Mouse (Mus musculus): ENCODE results near the gene Abcb10. TPM values are rescaled to one million over a fixed set of nuclear protein-coding genes. Genes with fewer than 3 reads are reported as not detected.

Gene Abcb10
- 2.2 TPM for total RNA-seq (2023)

DNA sequence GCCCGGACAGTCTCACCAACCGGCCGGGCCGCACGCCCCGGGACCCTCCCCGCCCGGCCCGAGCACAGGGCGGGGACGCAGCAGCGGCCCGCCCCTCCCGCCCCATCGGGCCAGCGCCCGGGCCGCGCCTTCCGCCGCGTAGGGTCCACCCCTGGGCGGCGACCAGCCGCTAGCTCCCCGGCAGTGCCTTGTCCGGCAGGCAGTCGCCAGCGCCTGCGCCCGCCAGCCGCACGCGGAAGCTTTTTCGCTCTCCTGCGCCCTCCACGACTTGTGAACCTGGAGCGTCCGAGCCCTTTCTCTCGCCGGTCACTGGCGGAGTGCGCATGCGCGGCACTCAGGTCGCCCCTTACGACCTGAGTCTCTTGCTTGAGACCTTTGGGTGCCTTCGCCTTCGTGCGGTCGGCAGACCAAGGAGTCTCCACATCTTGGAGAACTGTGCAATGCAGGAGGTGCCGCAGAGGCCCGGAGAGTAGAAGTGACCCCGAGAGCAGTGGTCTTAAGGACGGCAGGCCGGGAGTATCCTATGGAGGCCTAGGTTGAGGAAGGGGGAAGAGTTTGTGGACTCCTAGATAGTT lies at the start of gene Abcb10:
Gene Abcb10, minus strand, starts transcription at position 297 of the 575 bp plus-strand sequence.

DNA sequence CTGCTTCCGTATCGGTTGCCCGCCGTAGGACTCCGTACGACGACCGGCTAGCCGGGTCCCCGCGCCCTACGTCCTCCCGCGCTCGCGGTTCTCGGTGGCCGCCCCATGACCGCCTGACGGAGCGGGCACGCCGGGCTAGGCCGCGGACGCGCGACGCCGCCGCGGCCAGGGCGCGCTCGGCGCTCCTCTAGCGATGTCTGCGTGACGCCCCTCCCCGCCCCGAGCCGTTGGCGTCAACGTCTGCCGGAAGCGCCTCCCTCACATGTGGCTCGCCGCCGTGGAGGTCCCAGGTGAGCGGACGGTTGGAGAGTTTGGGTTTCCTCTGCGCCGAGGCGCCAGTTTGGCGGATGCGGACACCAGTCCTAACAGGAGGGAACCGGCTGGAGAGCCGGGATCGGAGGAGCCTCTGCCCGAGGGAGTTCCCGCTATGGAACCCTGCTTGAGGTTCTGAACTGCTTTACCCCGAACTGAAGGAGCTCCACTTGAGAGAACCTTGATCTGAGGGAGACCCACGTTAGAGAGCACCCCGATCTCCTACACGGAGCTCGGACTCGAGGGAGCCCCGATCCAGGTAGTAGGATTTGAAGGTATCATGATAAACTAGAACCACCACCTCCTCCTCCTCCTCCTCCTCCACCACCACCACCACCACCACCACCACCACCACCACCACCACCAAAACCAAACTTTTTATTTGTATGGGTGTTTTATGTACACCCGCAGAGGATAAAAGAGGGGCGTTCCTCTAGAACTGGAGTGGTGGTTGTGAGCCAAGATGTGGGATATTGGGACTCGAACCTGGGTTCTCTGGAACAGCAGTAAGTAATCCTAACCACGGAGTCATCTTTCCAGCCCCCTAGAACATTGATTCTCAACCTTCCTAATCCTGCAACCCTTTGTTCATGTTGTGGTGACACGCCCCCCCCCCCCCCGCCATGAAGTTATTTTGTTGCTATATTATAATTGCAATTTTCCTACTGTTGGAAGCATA lies 38.6 kb upstream of the Abcb10 start, which contains the start of the genes Taf5l and Urb2:
Gene Taf5l, minus strand, starts transcription at position 161 of the 991 bp plus-strand sequence.
Gene Urb2, plus strand, starts transcription at position 272 of the 991 bp plus-strand sequence.

DNA sequence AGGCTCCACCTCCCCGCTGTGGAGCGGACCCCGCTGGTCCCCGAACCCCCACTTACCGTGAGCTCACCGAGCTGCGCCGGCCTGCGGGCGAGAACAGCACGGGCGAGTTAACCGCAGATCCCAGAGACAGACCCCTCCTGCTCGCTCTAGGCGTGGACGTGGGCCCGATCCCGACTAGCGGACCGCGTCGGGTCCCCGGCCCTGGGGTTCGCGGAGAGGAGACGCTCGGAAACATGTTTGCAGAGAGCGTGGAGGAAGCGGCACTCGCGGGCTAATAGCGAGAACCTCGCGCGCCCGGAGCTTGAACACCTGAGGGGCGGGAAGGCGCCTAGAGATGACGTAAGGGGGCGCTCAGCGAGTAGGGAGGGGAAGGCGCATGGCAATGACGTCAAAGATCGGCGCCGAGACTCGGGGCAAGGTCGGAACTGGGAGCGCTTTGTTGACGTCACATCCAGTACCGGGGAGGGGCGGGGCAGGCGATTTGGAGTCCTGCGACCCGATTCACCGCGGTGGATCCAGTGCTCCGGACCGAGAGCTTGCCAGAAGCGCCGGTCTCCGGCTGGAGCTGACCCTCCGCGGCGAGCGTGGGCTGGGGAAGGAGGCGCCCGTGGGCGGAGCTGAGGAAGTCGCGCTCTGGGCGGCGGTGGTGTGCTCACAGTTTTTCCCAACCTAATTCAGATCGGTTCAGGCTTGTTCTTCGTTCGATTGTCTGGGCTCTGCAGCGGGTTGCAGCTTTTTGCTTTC lies 33.8 kb downstream of the Abcb10 start, which contains the start of gene Nup133:
Gene Nup133, minus strand, starts transcription at position 324 of the 744 bp plus-strand sequence.

Other genes with a start within 250 kb of the Abcb10 start
- gene Rab4a, start 177.1 kb downstream of the Abcb10 start, total RNA-seq (2023) = 1.2 TPM
- 23.0 TPM for gene Ccsap, start 122.9 kb downstream of the Abcb10 start, total RNA-seq (2023)
- not detected for gene Acta1, start 88.4 kb downstream of the Abcb10 start, total RNA-seq (2023)
- gene Nup133, start 33.9 kb downstream of the Abcb10 start, total RNA-seq (2023) = 24.8 TPM
- 66.9 TPM for gene Taf5l, start 38.3 kb upstream of the Abcb10 start, total RNA-seq (2023)
- 21.2 TPM for gene Urb2, start 38.4 kb upstream of the Abcb10 start, total RNA-seq (2023)
- 35.8 TPM for gene Galnt2, start 248.3 kb upstream of the Abcb10 start, total RNA-seq (2023)